13 mouse cellular contexts compared by ENCODE assay signal in the genomic region with DNA sequence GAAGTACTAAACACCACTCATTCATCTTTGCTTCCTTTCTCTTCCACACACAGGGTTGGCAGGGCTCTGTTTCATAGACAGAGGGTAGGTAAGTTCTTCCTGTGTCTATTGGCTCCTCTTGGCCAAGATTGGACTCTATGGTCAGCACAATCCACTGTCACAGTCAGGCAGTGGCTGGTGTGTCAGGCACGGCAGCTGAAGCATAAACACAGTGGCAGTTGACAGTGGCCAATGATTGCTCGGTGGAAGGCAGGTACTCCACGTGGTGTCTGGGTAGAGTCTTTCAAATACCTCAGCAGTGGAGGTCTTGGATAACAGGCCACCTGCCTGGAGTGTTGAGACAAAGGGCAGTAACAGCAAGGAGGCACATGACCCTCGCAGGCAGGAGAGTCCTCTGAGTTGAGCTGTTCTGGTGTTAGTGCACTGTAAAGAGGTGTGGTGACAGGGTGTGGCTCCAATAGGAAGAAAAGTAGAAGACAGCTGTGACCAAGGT. TPM values are rescaled to one million over a fixed set of nuclear protein-coding genes. Genes with fewer than 3 reads are reported as not detected.
DNase-seq lines count a peak whose midpoint lies in the region; ATAC-seq and TF ChIP-seq lines count a peak whose summit lies in the region.
"Had no signal": no experiment of that assay in that cellular context is flagged by ENCODE, and none has a peak within 500 bp of the region (broad histone marks: within the 10 kb centered on the region; RNA-seq: fewer than 3 reads in every experiment).

No protein-coding gene starts in this region.

- H3K36me3 ChIP-seq in neural tube, embryonic 12.5 days, result no peaks in the 10 kb centered on the region
- H3K36me3 ChIP-seq in neural tube, embryonic 15.5 days, result no peaks in the 10 kb centered on the region
- H3K36me3 ChIP-seq in forebrain, embryonic 13.5 days (ENCODE audit: poor library complexity, severe bottlenecking), result no peaks in the 10 kb centered on the region
- no peaks in the 10 kb centered on the region for H3K36me3 ChIP-seq in intestine, postnatal 0 days (ENCODE audit: control insufficient read depth, insufficient read depth)
- H3K36me3 ChIP-seq: embryonic facial prominence, embryonic 15.5 days; heart, embryonic 15.5 days had no signal

- H3K27ac ChIP-seq in neural tube, embryonic 12.5 days, result no peak overlapping the region
- no peak overlapping the region for H3K27ac ChIP-seq in neural tube, embryonic 15.5 days (replicated peaks)
- H3K27ac ChIP-seq in forebrain, embryonic 13.5 days, result no peak overlapping the region
- H3K27ac ChIP-seq in intestine, postnatal 0 days (ENCODE audit: low read depth, low read length), result peak overlapping the region; percentile 73
- H3K27ac ChIP-seq: embryonic facial prominence, embryonic 15.5 days; heart, embryonic 15.5 days had no signal

- no peak for TF ChIP-seq CTCF in intestine, postnatal 0 days (IDR thresholded peaks at IDR 0.05; ENCODE audit: low read depth)

- H3K9me3 ChIP-seq in neural tube, embryonic 12.5 days, result no peaks in the 10 kb centered on the region
- no peaks in the 10 kb centered on the region for H3K9me3 ChIP-seq in neural tube, embryonic 15.5 days (replicated peaks)
- no peaks in the 10 kb centered on the region for H3K9me3 ChIP-seq in forebrain, embryonic 13.5 days (replicated peaks)
- H3K9me3 ChIP-seq in intestine, postnatal 0 days (ENCODE audit: control insufficient read depth), result no peaks in the 10 kb centered on the region
- H3K9me3 ChIP-seq: embryonic facial prominence, embryonic 15.5 days; heart, embryonic 15.5 days had no signal

- peak; percentile 33; the same call in 1 of the 2 replicates for ATAC-seq in neural tube, embryonic 12.5 days (ENCODE audit: low FRiP score, low read depth)
- ATAC-seq in neural tube, embryonic 15.5 days (ENCODE audit: low FRiP score), result no peak
- peak; percentile 44; the same call in 1 of the 2 replicates for ATAC-seq in forebrain, embryonic 13.5 days
- ATAC-seq in intestine, postnatal 0 days, result peak; percentile 100
- ATAC-seq in activated CD4-positive, CD25-positive, alpha-beta regulatory T cell, adult 4 months, result no peak

- no peak overlapping the region for H3K9ac ChIP-seq in neural tube, embryonic 12.5 days
- no peak overlapping the region for H3K9ac ChIP-seq in neural tube, embryonic 15.5 days (replicated peaks)
- H3K9ac ChIP-seq in forebrain, embryonic 13.5 days, result no peak overlapping the region
- H3K9ac ChIP-seq in intestine, postnatal 0 days (ENCODE audit: low read depth, low read length), result no peak overlapping the region
- H3K9ac ChIP-seq: embryonic facial prominence, embryonic 15.5 days; heart, embryonic 15.5 days; lung, embryonic 14.5 days had no signal

- peaks cover 20% of the 10 kb centered on the region for H3K4me1 ChIP-seq in neural tube, embryonic 12.5 days
- peaks cover 9% of the 10 kb centered on the region; the same call in 1 of the 2 replicates for H3K4me1 ChIP-seq in neural tube, embryonic 15.5 days
- peaks cover 21% of the 10 kb centered on the region for H3K4me1 ChIP-seq in forebrain, embryonic 13.5 days
- 0 out of 2 replicates have a peak, but pooled peaks cover 2% of the 10 kb centered on the region for H3K4me1 ChIP-seq in intestine, postnatal 0 days (replicated peaks; ENCODE audit: control insufficient read depth, insufficient read depth, low read length)
- H3K4me1 ChIP-seq: heart, embryonic 15.5 days had no signal

- no peak overlapping the region for H3K4me2 ChIP-seq in neural tube, embryonic 12.5 days (replicated peaks)
- no peak overlapping the region for H3K4me2 ChIP-seq in neural tube, embryonic 15.5 days
- no peak overlapping the region for H3K4me2 ChIP-seq in forebrain, embryonic 13.5 days
- no peak overlapping the region for H3K4me2 ChIP-seq in intestine, postnatal 0 days (replicated peaks; ENCODE audit: low read depth)
- H3K4me2 ChIP-seq: embryonic facial prominence, embryonic 15.5 days; heart, embryonic 15.5 days; lung, embryonic 14.5 days had no signal

- 29% methylated on average over 4 of the region's 4 CpGs for WGBS in neural tube, embryonic 12.5 days
- WGBS in neural tube, embryonic 15.5 days, result 22% methylated on average over 4 of the region's 4 CpGs
- 3% methylated on average over 4 of the region's 4 CpGs for WGBS in forebrain, embryonic 13.5 days
- 13% methylated on average over 4 of the region's 4 CpGs for WGBS in intestine, postnatal 0 days

- no peak for DNase-seq in left cerebral cortex, adult 11 months (ENCODE audit: low spot score)
- DNase-seq in right cerebral cortex, adult 2 months (ENCODE audit: low spot score in 2 of 2), result no peak
- DNase-seq: adrenal gland, postnatal 10 days; kidney, postnatal 10 days; lung, embryonic 14.5 days had no signal

- no peaks in the 10 kb centered on the region for H3K27me3 ChIP-seq in neural tube, embryonic 12.5 days (replicated peaks)
- no peaks in the 10 kb centered on the region for H3K27me3 ChIP-seq in neural tube, embryonic 15.5 days (replicated peaks)
- H3K27me3 ChIP-seq in forebrain, embryonic 13.5 days, result peaks cover 76% of the 10 kb centered on the region
- no peaks in the 10 kb centered on the region for H3K27me3 ChIP-seq in intestine, postnatal 0 days (replicated peaks; ENCODE audit: control insufficient read depth, insufficient read depth, low read length)
- H3K27me3 ChIP-seq: embryonic facial prominence, embryonic 15.5 days; heart, embryonic 15.5 days had no signal

- no peak overlapping the region for H3K4me3 ChIP-seq in neural tube, embryonic 12.5 days
- H3K4me3 ChIP-seq in neural tube, embryonic 15.5 days (replicated peaks), result no peak overlapping the region
- no peak overlapping the region for H3K4me3 ChIP-seq in forebrain, embryonic 13.5 days
- no peak overlapping the region for H3K4me3 ChIP-seq in intestine, postnatal 0 days (ENCODE audit: low read depth, low read length)
- H3K4me3 ChIP-seq: embryonic facial prominence, embryonic 15.5 days; heart, embryonic 15.5 days had no signal

RNA-seq across cellular contexts. Expression of a gene that starts 13.1 kb away (rescaled TPM):
- polyA plus RNA-seq in neural tube, embryonic 12.5 days (2016; fragmentation: Nextera tagmentation; extraction: Ambion mirVana), result not detected in 2 replicates
- 0.10 TPM in 1 of 2 replicates, not detected in the other for polyA plus RNA-seq in neural tube, embryonic 15.5 days (2015; fragmentation: Nextera tagmentation; extraction: Ambion mirVana)
- not detected in 2 replicates for polyA plus RNA-seq in forebrain, embryonic 13.5 days (2015; fragmentation: Nextera tagmentation; extraction: Ambion mirVana)
- 0.18 and 0.31 TPM in 2 replicates for polyA plus RNA-seq in intestine, postnatal 0 days (2015; fragmentation: Nextera tagmentation; extraction: Ambion mirVana)
- not detected for polyA plus RNA-seq in activated CD4-positive, CD25-positive, alpha-beta regulatory T cell, adult 4 months (2017; shearing (Covaris generic))
- polyA plus RNA-seq: lung, embryonic 14.5 days; testis, adult 2 months had no signal

RNA-seq across cellular contexts. Expression of a gene that starts 15.5 kb away (rescaled TPM):
- polyA plus RNA-seq in neural tube, embryonic 12.5 days (2016; fragmentation: Nextera tagmentation; extraction: Ambion mirVana), result 0.06 TPM in 1 of 2 replicates, not detected in the other
- polyA plus RNA-seq in neural tube, embryonic 15.5 days (2015; fragmentation: Nextera tagmentation; extraction: Ambion mirVana), result 0.32 TPM in 1 of 2 replicates, not detected in the other
- polyA plus RNA-seq in forebrain, embryonic 13.5 days (2015; fragmentation: Nextera tagmentation; extraction: Ambion mirVana), result not detected in 2 replicates
- 23.0 and 29.2 TPM in 2 replicates for polyA plus RNA-seq in intestine, postnatal 0 days (2015; fragmentation: Nextera tagmentation; extraction: Ambion mirVana)
- not detected for polyA plus RNA-seq in activated CD4-positive, CD25-positive, alpha-beta regulatory T cell, adult 4 months (2017; shearing (Covaris generic))
- polyA plus RNA-seq: embryonic facial prominence, embryonic 15.5 days; heart, embryonic 15.5 days; lung, embryonic 14.5 days had no signal

RNA-seq across cellular contexts. Expression of a gene that starts 43.7 kb away (rescaled TPM):
- 6.1 and 8.8 TPM in 2 replicates for polyA plus RNA-seq in neural tube, embryonic 12.5 days (2016; fragmentation: Nextera tagmentation; extraction: Ambion mirVana)
- 9.0 and 9.9 TPM in 2 replicates for polyA plus RNA-seq in neural tube, embryonic 15.5 days (2015; fragmentation: Nextera tagmentation; extraction: Ambion mirVana)
- 10.4 and 10.8 TPM in 2 replicates for polyA plus RNA-seq in forebrain, embryonic 13.5 days (2015; fragmentation: Nextera tagmentation; extraction: Ambion mirVana)
- polyA plus RNA-seq in intestine, postnatal 0 days (2015; fragmentation: Nextera tagmentation; extraction: Ambion mirVana), result 1.9 TPM in 2 replicates
- not detected for polyA plus RNA-seq in activated CD4-positive, CD25-positive, alpha-beta regulatory T cell, adult 4 months (2017; shearing (Covaris generic))

RNA-seq across cellular contexts. Expression of a gene that starts 45.6 kb away (rescaled TPM):
- not detected in 2 replicates for polyA plus RNA-seq in neural tube, embryonic 12.5 days (2016; fragmentation: Nextera tagmentation; extraction: Ambion mirVana)
- not detected in 2 replicates for polyA plus RNA-seq in neural tube, embryonic 15.5 days (2015; fragmentation: Nextera tagmentation; extraction: Ambion mirVana)
- polyA plus RNA-seq in forebrain, embryonic 13.5 days (2015; fragmentation: Nextera tagmentation; extraction: Ambion mirVana), result not detected in 2 replicates
- 0.60 and 0.83 TPM in 2 replicates for polyA plus RNA-seq in intestine, postnatal 0 days (2015; fragmentation: Nextera tagmentation; extraction: Ambion mirVana)
- polyA plus RNA-seq in activated CD4-positive, CD25-positive, alpha-beta regulatory T cell, adult 4 months (2017; shearing (Covaris generic)), result not detected
- polyA plus RNA-seq: embryonic facial prominence, embryonic 15.5 days; heart, embryonic 15.5 days had no signal

RNA-seq across cellular contexts. Expression of a gene that starts 56.0 kb away (rescaled TPM):
- 19.1 and 20.3 TPM in 2 replicates for polyA plus RNA-seq in neural tube, embryonic 12.5 days (2016; fragmentation: Nextera tagmentation; extraction: Ambion mirVana)
- 15.2 and 18.3 TPM in 2 replicates for polyA plus RNA-seq in neural tube, embryonic 15.5 days (2015; fragmentation: Nextera tagmentation; extraction: Ambion mirVana)
- polyA plus RNA-seq in forebrain, embryonic 13.5 days (2015; fragmentation: Nextera tagmentation; extraction: Ambion mirVana), result 5.6 and 5.7 TPM in 2 replicates
- 21.6 and 22.9 TPM in 2 replicates for polyA plus RNA-seq in intestine, postnatal 0 days (2015; fragmentation: Nextera tagmentation; extraction: Ambion mirVana)
- 1 to 10 TPM; 3.0 to 3.8 TPM for polyA plus RNA-seq in activated CD4-positive, CD25-positive, alpha-beta regulatory T cell, adult 4 months (2017; shearing (Covaris generic))

Comparison
In these comparisons a context has a peak if more than half of its experiments do, and no peak if none do; other contexts are left out.
1. ATAC-seq: peak in neural tube, embryonic 12.5 days (single experiment), forebrain, embryonic 13.5 days (single experiment) and intestine, postnatal 0 days (single experiment); none in neural tube, embryonic 15.5 days (single experiment) and activated CD4-positive, CD25-positive, alpha-beta regulatory T cell, adult 4 months (single experiment).
2. RNA of a gene that starts 15.5 kb away (polyA plus RNA-seq): 23.0 to 29.2 TPM in intestine, postnatal 0 days; 0.06 TPM in neural tube, embryonic 12.5 days, 0.32 TPM in neural tube, embryonic 15.5 days, not detected in forebrain, embryonic 13.5 days and not detected in activated CD4-positive, CD25-positive, alpha-beta regulatory T cell, adult 4 months; every median in the first group is over 10 times any median in the second.